Mouse (Mus musculus) limb, embryonic 10.5 days (tissue): ENCODE data around the gene Fignl1. TPM values are rescaled to one million over a fixed set of nuclear protein-coding genes. Genes with fewer than 3 reads are reported as not detected.

ENCODE experiments used
- polyA plus RNA-seq: library from polyadenylated mRNA; unstranded; fragments of >200 nt; fragmentation: Nextera tagmentation; extraction: Ambion mirVana; gene quantifications from 2 replicates; pipeline ENCODE4 v1.2.1, GENCODE M21; 2016

Gene Fignl1
- polyA plus RNA-seq, 1 experiment from 2014 or later = 110 TPM

Other genes with a start within 250 kb of the Fignl1 start
- not detected in 2 replicates for gene 4930512M02Rik, start 181.1 kb downstream of the Fignl1 start, polyA plus RNA-seq
- gene Ikzf1, start 124.0 kb downstream of the Fignl1 start, polyA plus RNA-seq = 2.2 and 3.2 TPM in 2 replicates
- gene Ddc, start 89.2 kb upstream of the Fignl1 start, polyA plus RNA-seq = 5.5 and 6.2 TPM in 2 replicates
- 474 and 593 TPM in 2 replicates for gene Grb10, start 229.7 kb upstream of the Fignl1 start, polyA plus RNA-seq